Mouse (Mus musculus): Measurements from ENCODE around the gene Tap1. TPM values are rescaled to one million over a fixed set of nuclear protein-coding genes. Genes with fewer than 3 reads are reported as not detected.
A peak's percentile ranks its signal among the peaks of the same experiment; 100 is the strongest.

The Tap1 gene
- total and polyA plus RNA-seq, 3 experiments, result 30.7 to 46.6 TPM; not detected in 1

DNA sequence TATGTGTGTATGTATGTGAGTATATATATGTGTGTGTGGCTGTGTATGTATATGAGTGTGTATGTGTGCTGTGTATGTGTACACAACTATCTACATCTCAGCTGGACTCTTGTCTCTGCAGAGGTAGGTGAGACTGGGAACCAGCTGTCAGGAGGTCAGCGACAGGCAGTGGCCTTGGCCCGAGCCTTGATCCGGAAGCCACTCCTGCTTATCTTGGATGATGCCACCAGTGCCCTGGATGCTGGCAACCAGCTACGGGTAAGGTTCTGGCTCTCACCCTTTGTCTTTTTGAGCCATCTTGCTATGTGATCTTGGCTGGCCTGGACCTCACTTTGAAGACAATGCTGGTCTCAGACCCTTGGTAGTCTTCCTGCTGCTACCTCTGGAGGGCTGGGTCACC, 7.4 kb downstream of the Tap1 start:
- H3K36me3 ChIP-seq (ENCODE audit: control insufficient read depth in 1 of 2, insufficient read depth in 2 of 2, low read length in 2 of 2), result peaks cover 0 to 5% of the 10 kb centered on the region in 2 experiments; a peak in 2 of 4 replicates
- H3K27ac ChIP-seq (ENCODE audit: control insufficient read depth, low read depth, low read length), result no peak overlapping the region
- peaks cover 15% of the 10 kb centered on the region for H3K79me2 ChIP-seq (ENCODE audit: control insufficient read depth, insufficient read depth, low read length, poor library complexity)
- H3K9ac ChIP-seq (ENCODE audit: control insufficient read depth, low read depth, low read length, poor library complexity, severe bottlenecking), result no peak overlapping the region
- H3K27me3 ChIP-seq (ENCODE audit: control insufficient read depth in 1 of 2, insufficient read depth in 2 of 2, low read length in 2 of 2), result no peaks in the 10 kb centered on the region
- H3K4me3 ChIP-seq (ENCODE audit: control insufficient read depth in 1 of 2, insufficient read depth in 1 of 2, low read depth in 2 of 2, low read length in 2 of 2), result no peak overlapping the region
- no peak for DNase-seq (ENCODE audit: low read depth, low spot score)
- no peak for TF ChIP-seq JUND (IDR thresholded peaks at IDR 0.05; ENCODE audit: low read depth, low read length)
- TF ChIP-seq GATA1 (IDR thresholded peaks at IDR 0.05; ENCODE audit: low read depth, low read length), result no peak
- no peak for TF ChIP-seq USF1 (IDR thresholded peaks at IDR 0.05; ENCODE audit: low read depth, low read length)
- TF ChIP-seq CTCF (IDR thresholded peaks at IDR 0.05 in 2 of 3, conservative IDR thresholded peaks at IDR 0.05 in 1 of 3; ENCODE audit: control insufficient read depth in 1 of 3, insufficient read depth in 1 of 3, low read depth in 2 of 3, low read length in 3 of 3, poor library complexity in 1 of 3, severe bottlenecking in 1 of 3), result no peak
- H3K4me1 ChIP-seq (ENCODE audit: control insufficient read depth in 1 of 2, insufficient read depth in 2 of 2, low read length in 2 of 2), result peaks cover 11 to 14% of the 10 kb centered on the region in 2 experiments
- H3K9me3 ChIP-seq (replicated peaks; ENCODE audit: insufficient read depth, low read length), result no peaks in the 10 kb centered on the region

DNA sequence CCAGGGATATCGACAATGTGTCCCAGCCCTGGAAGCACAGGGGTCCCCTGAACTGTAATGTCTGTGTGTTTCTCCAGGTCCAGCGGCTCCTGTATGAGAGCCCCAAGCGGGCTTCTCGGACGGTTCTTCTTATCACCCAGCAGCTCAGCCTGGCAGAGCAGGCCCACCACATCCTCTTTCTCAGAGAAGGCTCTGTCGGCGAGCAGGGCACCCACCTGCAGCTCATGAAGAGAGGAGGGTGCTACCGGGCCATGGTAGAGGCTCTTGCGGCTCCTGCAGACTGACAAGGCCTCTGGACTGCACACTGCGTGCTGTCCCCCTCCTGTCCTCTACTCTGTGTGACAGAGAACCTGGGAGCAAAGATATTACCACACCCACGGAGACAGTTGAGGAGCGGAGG, 9.1 kb downstream of the Tap1 start:
- H3K36me3 ChIP-seq (ENCODE audit: control insufficient read depth in 1 of 2, insufficient read depth in 2 of 2, low read length in 2 of 2), result peaks cover 0 to 5% of the 10 kb centered on the region in 2 experiments; a peak in 1 of 4 replicates
- peaks cover 15% of the 10 kb centered on the region for H3K79me2 ChIP-seq (ENCODE audit: control insufficient read depth, insufficient read depth, low read length, poor library complexity)
- H3K27me3 ChIP-seq (ENCODE audit: control insufficient read depth in 1 of 2, insufficient read depth in 2 of 2, low read length in 2 of 2), result no peaks in the 10 kb centered on the region
- H3K4me3 ChIP-seq (ENCODE audit: control insufficient read depth in 1 of 2, insufficient read depth in 1 of 2, low read depth in 2 of 2, low read length in 2 of 2), result peak overlapping the region; percentile 67 to 93
- peak overlapping the region; percentile 87 for H3K27ac ChIP-seq (ENCODE audit: control insufficient read depth, low read depth, low read length)
- no peaks in the 10 kb centered on the region for H3K9me3 ChIP-seq (replicated peaks; ENCODE audit: insufficient read depth, low read length)
- peak overlapping the region; percentile 69 for H3K9ac ChIP-seq (ENCODE audit: control insufficient read depth, low read depth, low read length, poor library complexity, severe bottlenecking)
- DNase-seq (ENCODE audit: low read depth, low spot score), result peak; percentile 89
- peaks cover 11 to 14% of the 10 kb centered on the region in 2 experiments for H3K4me1 ChIP-seq (ENCODE audit: control insufficient read depth in 1 of 2, insufficient read depth in 2 of 2, low read length in 2 of 2)
- peak; percentile 19 to 61; a peak in 1 of 4 replicates for TF ChIP-seq POLR2A (IDR thresholded peaks at IDR 0.05; ENCODE audit: control insufficient read depth in 1 of 2, insufficient read depth in 1 of 2, low read depth in 1 of 2, low read length in 2 of 2, poor library complexity in 1 of 2)
- no peak for TF ChIP-seq RAD21 (IDR thresholded peaks at IDR 0.05; ENCODE audit: low read depth, low read length)
- TF ChIP-seq CHD1 (IDR thresholded peaks at IDR 0.05; ENCODE audit: low read depth, low read length), result no peak
- TF ChIP-seq ELF1 (IDR thresholded peaks at IDR 0.05; ENCODE audit: low read depth, low read length), result 0 out of 2 replicates have a peak, but pooled peaks have one; percentile 8
- no peak for TF ChIP-seq ZMIZ1 (IDR thresholded peaks at IDR 0.05; ENCODE audit: low read depth, low read length)
- TF ChIP-seq KAT2A (conservative IDR thresholded peaks at IDR 0.05; ENCODE audit: low read depth, low read length), result no peak
- 0 out of 2 replicates have a peak, but pooled peaks have one; percentile 24 for TF ChIP-seq MYB (IDR thresholded peaks at IDR 0.05; ENCODE audit: low read depth, low read length)
- peak; percentile 62; the same call in 1 of the 2 replicates for TF ChIP-seq TCF12 (IDR thresholded peaks at IDR 0.05; ENCODE audit: low read depth, low read length)
- 0 out of 2 replicates have a peak, but pooled peaks have one; percentile 68 for TF ChIP-seq MAZ (IDR thresholded peaks at IDR 0.05; ENCODE audit: low read depth, low read length)
- 0 out of 2 replicates have a peak, but pooled peaks have one; percentile 36 for TF ChIP-seq TBP (IDR thresholded peaks at IDR 0.05; ENCODE audit: low read depth, low read length)
- TF ChIP-seq MAX (IDR thresholded peaks at IDR 0.05; ENCODE audit: low read length), result no peak
- peak in 1 of 2 experiments; percentile 71; a peak in 2 of 4 replicates for TF ChIP-seq EP300 (IDR thresholded peaks at IDR 0.05; ENCODE audit: low read depth in 1 of 2, low read length in 2 of 2)
- TF ChIP-seq UBTF (IDR thresholded peaks at IDR 0.05; ENCODE audit: borderline replicate concordance, insufficient read depth, low read depth, low read length), result 0 out of 2 replicates have a peak, but pooled peaks have one; percentile 58
- TF ChIP-seq HCFC1 (IDR thresholded peaks at IDR 0.05; ENCODE audit: low read depth, low read length), result peak; percentile 35; the same call in 1 of the 2 replicates
- TF ChIP-seq ETS1 (IDR thresholded peaks at IDR 0.05; ENCODE audit: low read depth, low read length), result peak; percentile 62; the same call in 1 of the 2 replicates
- no peak for TF ChIP-seq ZNF384 (IDR thresholded peaks at IDR 0.05; ENCODE audit: low read depth, low read length)
- TF ChIP-seq NRF1 (IDR thresholded peaks at IDR 0.05; ENCODE audit: insufficient read depth, low read depth, low read length, poor library complexity, severe bottlenecking), result no peak
- TF ChIP-seq MXI1 (IDR thresholded peaks at IDR 0.05; ENCODE audit: low read depth, low read length), result no peak; the same call in none of the 2 replicates
- peak; percentile 56 for TF ChIP-seq TAL1 (IDR thresholded peaks at IDR 0.05; ENCODE audit: low read length)
- TF ChIP-seq CTCF (IDR thresholded peaks at IDR 0.05 in 2 of 3, conservative IDR thresholded peaks at IDR 0.05 in 1 of 3; ENCODE audit: control insufficient read depth in 1 of 3, insufficient read depth in 1 of 3, low read depth in 2 of 3, low read length in 3 of 3, poor library complexity in 1 of 3, severe bottlenecking in 1 of 3), result no peak
- TF ChIP-seq SMC3 (IDR thresholded peaks at IDR 0.05; ENCODE audit: low read depth, low read length), result no peak
- TF ChIP-seq GATA1 (IDR thresholded peaks at IDR 0.05; ENCODE audit: low read depth, low read length), result peak; percentile 46
- TF ChIP-seq RCOR1 (IDR thresholded peaks at IDR 0.05; ENCODE audit: low read depth, low read length), result no peak
- peak; percentile 73 for TF ChIP-seq SIN3A (IDR thresholded peaks at IDR 0.05; ENCODE audit: low read length)
- TF ChIP-seq BHLHE40 (IDR thresholded peaks at IDR 0.05; ENCODE audit: borderline replicate concordance, low read depth, low read length), result no peak
